9 mouse cellular contexts compared by ENCODE assay signal in the genomic region with DNA sequence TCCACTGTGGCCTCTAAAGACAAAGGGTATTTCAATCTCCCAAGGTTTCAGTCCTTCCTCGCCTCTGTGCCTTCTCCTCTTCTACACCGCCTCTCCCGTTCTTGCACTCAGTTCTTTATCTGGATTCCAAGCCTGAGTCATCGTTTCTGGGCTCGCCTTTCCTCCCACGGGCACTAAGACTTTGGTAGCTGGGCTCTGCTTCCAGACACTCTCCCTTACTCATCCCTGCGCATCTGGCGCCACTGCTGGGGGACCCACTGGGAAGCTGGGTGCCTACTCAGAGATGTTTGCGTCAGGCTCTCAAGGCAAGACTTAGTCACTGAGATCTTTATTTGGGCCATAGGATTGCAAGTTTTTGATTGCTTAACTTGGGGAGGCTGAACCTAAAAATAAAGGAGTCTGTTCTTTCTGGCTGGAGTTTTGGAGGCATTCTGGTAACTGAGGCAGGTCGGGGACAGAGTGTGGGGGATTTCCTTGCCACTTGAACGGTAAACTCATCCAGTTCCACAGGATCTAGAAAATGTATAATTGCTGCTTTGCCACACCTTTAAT.
DNase-seq lines count a peak whose midpoint lies in the region; ATAC-seq lines count a peak whose summit lies in the region.
"Had no signal": no experiment of that assay in that cellular context is flagged by ENCODE, and none has a peak within 500 bp of the region (broad histone marks: within the 10 kb centered on the region; RNA-seq: fewer than 3 reads in every experiment).

No protein-coding gene starts in this region.

- no peaks in the 10 kb centered on the region for H3K36me3 ChIP-seq in hindbrain, embryonic 13.5 days
- no peaks in the 10 kb centered on the region for H3K36me3 ChIP-seq in hindbrain, embryonic 12.5 days
- H3K36me3 ChIP-seq in liver, embryonic 11.5 days (ENCODE audit: control insufficient read depth, insufficient read depth, low read length), result no peaks in the 10 kb centered on the region
- H3K36me3 ChIP-seq: limb, embryonic 15.5 days had no signal

- no peak overlapping the region for H3K4me2 ChIP-seq in hindbrain, embryonic 13.5 days
- H3K4me2 ChIP-seq in hindbrain, embryonic 12.5 days (replicated peaks), result no peak overlapping the region
- no peak overlapping the region for H3K4me2 ChIP-seq in liver, embryonic 11.5 days
- H3K4me2 ChIP-seq: limb, embryonic 15.5 days had no signal

- no peaks in the 10 kb centered on the region for H3K9me3 ChIP-seq in hindbrain, embryonic 13.5 days
- H3K9me3 ChIP-seq in hindbrain, embryonic 12.5 days (replicated peaks), result no peaks in the 10 kb centered on the region
- peaks cover 2% of the 10 kb centered on the region; the same call in 1 of the 2 replicates for H3K9me3 ChIP-seq in liver, embryonic 11.5 days (ENCODE audit: control insufficient read depth, low read length)
- H3K9me3 ChIP-seq: limb, embryonic 15.5 days had no signal

- peaks cover 22% of the 10 kb centered on the region for H3K4me1 ChIP-seq in hindbrain, embryonic 13.5 days (replicated peaks)
- peaks cover 9% of the 10 kb centered on the region; the same call in 1 of the 2 replicates for H3K4me1 ChIP-seq in hindbrain, embryonic 12.5 days
- no peaks in the 10 kb centered on the region for H3K4me1 ChIP-seq in liver, embryonic 11.5 days (replicated peaks; ENCODE audit: control insufficient read depth, insufficient read depth, low read length)

- DNase-seq in adrenal gland, adult 8-10 months, result peak; percentile 33
- peak; percentile 68 for DNase-seq in gastrocnemius, postnatal 14 days
- peak; percentile 85 to 87 for DNase-seq in left cerebral cortex, postnatal 36 days (ENCODE audit: low spot score in 2 of 2)
- no peak for DNase-seq in liver, embryonic 11.5 days (ENCODE audit: low spot score)
- DNase-seq in kidney, adult 11 months, result no peak

- H3K27ac ChIP-seq in hindbrain, embryonic 13.5 days, result peak overlapping the region; percentile 70; the same call in 1 of the 2 replicates
- H3K27ac ChIP-seq in hindbrain, embryonic 12.5 days, result no peak overlapping the region
- no peak overlapping the region for H3K27ac ChIP-seq in liver, embryonic 11.5 days (ENCODE audit: low read depth, low read length)
- H3K27ac ChIP-seq: limb, embryonic 15.5 days had no signal

- no peak overlapping the region for H3K9ac ChIP-seq in hindbrain, embryonic 13.5 days
- H3K9ac ChIP-seq in hindbrain, embryonic 12.5 days, result no peak overlapping the region
- H3K9ac ChIP-seq in liver, embryonic 11.5 days (ENCODE audit: low read depth, low read length), result no peak overlapping the region
- H3K9ac ChIP-seq: limb, embryonic 15.5 days had no signal

- no peak overlapping the region for H3K4me3 ChIP-seq in hindbrain, embryonic 13.5 days
- no peak overlapping the region for H3K4me3 ChIP-seq in hindbrain, embryonic 12.5 days
- H3K4me3 ChIP-seq in liver, embryonic 11.5 days (ENCODE audit: low read depth, low read length), result no peak overlapping the region
- H3K4me3 ChIP-seq: limb, embryonic 15.5 days had no signal

- H3K27me3 ChIP-seq in hindbrain, embryonic 13.5 days, result no peaks in the 10 kb centered on the region
- no peaks in the 10 kb centered on the region for H3K27me3 ChIP-seq in hindbrain, embryonic 12.5 days
- no peaks in the 10 kb centered on the region for H3K27me3 ChIP-seq in liver, embryonic 11.5 days (replicated peaks; ENCODE audit: control insufficient read depth, insufficient read depth, low read length)
- H3K27me3 ChIP-seq: limb, embryonic 15.5 days had no signal

- ATAC-seq in hindbrain, embryonic 13.5 days (ENCODE audit: low FRiP score), result no peak
- ATAC-seq in hindbrain, embryonic 12.5 days (ENCODE audit: low FRiP score), result no peak
- ATAC-seq in liver, embryonic 11.5 days (replicated peaks; ENCODE audit: low FRiP score), result no peak
- no peak for ATAC-seq in monocyte, adult 5-6 weeks (replicated peaks; ENCODE audit: insufficient number of reproducible peaks, low FRiP score, low TSS enrichment, poor library complexity, severe bottlenecking)

- intact Hi-C loops in gastrocnemius, postnatal 14 days (cut with DNase I; ENCODE audit: low total_unique reads), result no loop called here
- intact Hi-C loops in left cerebral cortex, postnatal 36 days (cut with DNase I), result no loop called here

- 89% methylated on average over 11 of the region's 11 CpGs for WGBS in hindbrain, embryonic 13.5 days
- 87% methylated on average over 11 of the region's 11 CpGs for WGBS in hindbrain, embryonic 12.5 days
- WGBS in liver, embryonic 11.5 days, result 82% methylated on average over 11 of the region's 11 CpGs

Comparison
In these comparisons a context has a peak if more than half of its experiments do, and no peak if none do; other contexts are left out.
1. DNase-seq: peak in adrenal gland, adult 8-10 months (single experiment), gastrocnemius, postnatal 14 days (single experiment) and left cerebral cortex, postnatal 36 days (2 of 2); none in liver, embryonic 11.5 days (single experiment) and kidney, adult 11 months (single experiment).